In the genomic region with DNA sequence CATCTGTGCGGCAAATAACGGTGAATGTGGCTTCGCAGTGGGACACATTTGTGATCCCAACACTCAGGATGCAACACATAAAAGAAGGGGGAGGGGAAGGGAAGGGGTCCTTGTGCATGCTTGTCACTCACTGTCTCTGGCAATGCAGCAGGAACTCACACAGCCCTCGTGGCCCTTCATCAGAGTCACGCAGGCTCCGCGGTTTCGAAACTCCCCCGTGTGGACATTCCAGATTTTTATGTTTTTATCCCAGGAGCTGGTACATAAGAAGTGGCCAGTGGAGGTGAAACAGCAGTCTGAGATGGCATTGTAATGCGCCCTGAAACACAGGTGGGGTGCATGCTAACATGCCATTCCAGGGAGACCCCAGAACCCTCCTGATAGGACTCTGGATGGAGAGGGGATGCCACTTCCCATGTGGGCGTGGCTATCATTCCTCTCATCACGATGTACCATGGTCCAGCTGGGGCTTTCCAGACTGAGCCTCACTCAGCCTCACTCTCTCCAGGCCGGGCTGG, we compare ENCODE assay signal across 8 mouse cellular contexts. TPM values are rescaled to one million over a fixed set of nuclear protein-coding genes. Genes with fewer than 3 reads are reported as not detected.
DNase-seq lines count a peak whose midpoint lies in the region; ATAC-seq and TF ChIP-seq lines count a peak whose summit lies in the region.

No protein-coding gene starts in this region.

- H3K79me2 ChIP-seq in liver, adult 2 months (ENCODE audit: control insufficient read depth, insufficient read depth, low read length): no peaks in the 10 kb centered on the region

- TF ChIP-seq POLR2A in liver, adult 2 months (IDR thresholded peaks at IDR 0.05; ENCODE audit: extremely low read depth, insufficient read depth, low read length): no peak
- no peak for TF ChIP-seq POLR2A in cortical plate, adult 2 months (IDR thresholded peaks at IDR 0.05; ENCODE audit: extremely low read depth, insufficient read depth, low read length)

- H3K9ac ChIP-seq in liver, adult 2 months (ENCODE audit: low read depth, low read length): no peak overlapping the region
- peak overlapping the region; percentile 25; the same call in 1 of the 2 replicates for H3K9ac ChIP-seq in heart, embryonic 12.5 days
- H3K9ac ChIP-seq in kidney, embryonic 15.5 days: no peak overlapping the region
- H3K9ac ChIP-seq in lung, embryonic 14.5 days: no peak overlapping the region

- WGBS in liver, adult 2 months: 12% methylated on average over 13 of the region's 13 CpGs
- 12% methylated on average over 13 of the region's 13 CpGs for WGBS in heart, embryonic 12.5 days
- 11% methylated on average over 12 of the region's 13 CpGs for WGBS in kidney, embryonic 15.5 days
- 10% methylated on average over 13 of the region's 13 CpGs for WGBS in lung, embryonic 14.5 days

- peak; percentile 57 for TF ChIP-seq CTCF in liver, adult 2 months (IDR thresholded peaks at IDR 0.05; ENCODE audit: low read depth, low read length)
- TF ChIP-seq CTCF in cortical plate, adult 2 months (IDR thresholded peaks at IDR 0.05; ENCODE audit: extremely low read depth, insufficient read depth, low read length): peak; percentile 42; the same call in 1 of the 2 replicates
- TF ChIP-seq CTCF in lung, embryonic 14.5 days (IDR thresholded peaks at IDR 0.05; ENCODE audit: low read depth): peak; percentile 62

- no peaks in the 10 kb centered on the region for H3K36me3 ChIP-seq in liver, adult 2 months (ENCODE audit: control insufficient read depth, insufficient read depth, low read length)
- H3K36me3 ChIP-seq in heart, embryonic 12.5 days: no peaks in the 10 kb centered on the region
- H3K36me3 ChIP-seq in kidney, embryonic 15.5 days: no peaks in the 10 kb centered on the region
- H3K36me3 ChIP-seq in lung, embryonic 14.5 days (ENCODE audit: insufficient read depth): no peaks in the 10 kb centered on the region

- peak overlapping the region; percentile 57 for H3K4me2 ChIP-seq in heart, embryonic 12.5 days
- H3K4me2 ChIP-seq in kidney, embryonic 15.5 days: peak overlapping the region; percentile 50
- H3K4me2 ChIP-seq in lung, embryonic 14.5 days: peak overlapping the region; percentile 50

- peak; percentile 32 for DNase-seq in liver, adult 2 months (ENCODE audit: extremely low read depth, low read depth, low spot score)
- DNase-seq in liver: no peak
- peak; percentile 79 for DNase-seq in lung, embryonic 14.5 days
- DNase-seq in right cerebral cortex, adult 2 months (ENCODE audit: low spot score in 2 of 2): peak; percentile 57 to 58

- no peaks in the 10 kb centered on the region for H3K27me3 ChIP-seq in liver, adult 2 months (ENCODE audit: control insufficient read depth, insufficient read depth, low read length)
- H3K27me3 ChIP-seq in heart, embryonic 12.5 days (replicated peaks): peaks cover 9% of the 10 kb centered on the region
- no peaks in the 10 kb centered on the region for H3K27me3 ChIP-seq in kidney, embryonic 15.5 days
- no peaks in the 10 kb centered on the region for H3K27me3 ChIP-seq in lung, embryonic 14.5 days (ENCODE audit: insufficient read depth, low read length)

- H3K27ac ChIP-seq in liver, adult 2 months (replicated peaks; ENCODE audit: insufficient read depth, low read depth, low read length): no peak overlapping the region
- H3K27ac ChIP-seq in cortical plate, adult 2 months (ENCODE audit: insufficient read depth, low read length): no peak overlapping the region
- no peak overlapping the region for H3K27ac ChIP-seq in heart, embryonic 12.5 days (ENCODE audit: poor library complexity, severe bottlenecking)
- no peak overlapping the region for H3K27ac ChIP-seq in kidney, embryonic 15.5 days
- no peak overlapping the region for H3K27ac ChIP-seq in lung, embryonic 14.5 days (ENCODE audit: low read depth)

- no peak overlapping the region for H3K4me3 ChIP-seq in liver, adult 2 months (ENCODE audit: insufficient read depth, low read depth, low read length)
- no peak overlapping the region for H3K4me3 ChIP-seq in cortical plate, adult 2 months (ENCODE audit: insufficient read depth, low read length)
- 0 out of 2 replicates have a peak overlapping the region, but pooled peaks have one; percentile 8 for H3K4me3 ChIP-seq in heart, embryonic 12.5 days
- H3K4me3 ChIP-seq in kidney, embryonic 15.5 days (replicated peaks): peak overlapping the region; percentile 24
- H3K4me3 ChIP-seq in lung, embryonic 14.5 days (ENCODE audit: low read depth, low read length): peak overlapping the region; percentile 16; the same call in 1 of the 2 replicates

- H3K9me3 ChIP-seq in heart, embryonic 12.5 days (replicated peaks): no peaks in the 10 kb centered on the region
- H3K9me3 ChIP-seq in kidney, embryonic 15.5 days (replicated peaks): no peaks in the 10 kb centered on the region
- H3K9me3 ChIP-seq in lung, embryonic 14.5 days (ENCODE audit: low read depth, low read length): no peaks in the 10 kb centered on the region

- 0 out of 2 replicates have a peak, but pooled peaks cover 1% of the 10 kb centered on the region for H3K4me1 ChIP-seq in liver, adult 2 months (ENCODE audit: control insufficient read depth, insufficient read depth, low read length)
- H3K4me1 ChIP-seq in cortical plate, adult 2 months (ENCODE audit: control insufficient read depth, insufficient read depth, low read length): no peaks in the 10 kb centered on the region
- 0 out of 2 replicates have a peak, but pooled peaks cover 2% of the 10 kb centered on the region for H3K4me1 ChIP-seq in heart, embryonic 12.5 days (replicated peaks)
- H3K4me1 ChIP-seq in kidney, embryonic 15.5 days: peaks cover 12% of the 10 kb centered on the region; the same call in 1 of the 2 replicates
- H3K4me1 ChIP-seq in lung, embryonic 14.5 days (ENCODE audit: insufficient read depth): no peaks in the 10 kb centered on the region

- ATAC-seq in heart, embryonic 12.5 days (ENCODE audit: insufficient number of reproducible peaks, low FRiP score): no peak
- peak; percentile 70; the same call in 1 of the 2 replicates for ATAC-seq in kidney, embryonic 15.5 days (replicated peaks; ENCODE audit: low FRiP score)
- peak; percentile 86 for ATAC-seq in lung, embryonic 14.5 days (ENCODE audit: insufficient read depth)
- ATAC-seq in inflammation-experienced regulatory T-cells, adult 6 months: no peak

RNA-seq across cellular contexts. Expression of gene Lrp3, which starts 36.8 kb away (rescaled TPM):
- 6.1 and 7.7 TPM in 2 replicates for total RNA-seq in liver, adult 2 months (2014; rRNA removed)
- polyA plus RNA-seq in liver, adult 2 months (2012; rRNA removed): 14.4 and 15.2 TPM in 2 replicates
- 56.7 and 57.3 TPM in 2 replicates for polyA plus RNA-seq in cortical plate, adult 2 months (2012; rRNA removed)
- 1.6 and 1.7 TPM in 2 replicates for polyA plus RNA-seq in heart, embryonic 12.5 days (2016; fragmentation: Nextera tagmentation; extraction: Ambion mirVana)
- polyA plus RNA-seq in kidney, embryonic 15.5 days (2015; fragmentation: Nextera tagmentation; extraction: Ambion mirVana): 5.2 and 6.3 TPM in 2 replicates
- polyA plus RNA-seq in lung, embryonic 14.5 days (2014; fragmentation: Nextera tagmentation; extraction: Ambion mirVana): 8.2 and 11.2 TPM in 2 replicates
- 1 to 10 TPM in 2 of 3 experiments, not detected in 1; 1.2 to 4.8 TPM for polyA plus RNA-seq in inflammation-experienced regulatory T-cells, adult 6 months (2017; shearing (Covaris generic))

Comparison
In these comparisons a context has a peak if more than half of its experiments do, and no peak if none do; other contexts are left out.
1. H3K4me3 ChIP-seq: peak in heart, embryonic 12.5 days (single experiment), kidney, embryonic 15.5 days (single experiment) and lung, embryonic 14.5 days (single experiment); none in liver, adult 2 months (single experiment) and cortical plate, adult 2 months (single experiment).
2. ATAC-seq: peak in kidney, embryonic 15.5 days (single experiment) and lung, embryonic 14.5 days (single experiment); none in heart, embryonic 12.5 days (single experiment) and inflammation-experienced regulatory T-cells, adult 6 months (single experiment).
3. Peak in every context shown above with its lines, with median percentiles within 50 percentile points of each other: CTCF ChIP-seq and H3K4me2 ChIP-seq.